Mouse (Mus musculus) testis, postnatal 10 days (tissue): ENCODE results near the gene Vmn2r57.
"Not testable (repeated sequence)": the region's sequence is repeated elsewhere in the genome, so short reads cannot be mapped to it uniquely, and the experiment has no call there.

Experiments
- DNase-seq: peaks from one replicate; pipeline ENCODE4 v3.0.0; 2021; ENCODE audit warnings: low spot score

Gene Vmn2r57

GRCm38 (mm10) chr7:41448596-41448995 is at the start of gene Vmn2r57:
Gene Vmn2r57 (minus strand): TSS chr7:41448696.
- not testable (repeated sequence) for DNase-seq

- DNase-seq, result peak; percentile 55
Observed at GRCm38 (mm10) chr7:41497871-41498270, 49.4 kb upstream of the Vmn2r57 start.

GRCm38 (mm10) chr7:41451864-41452263 is 3.4 kb upstream of the Vmn2r57 start:
- no peak for DNase-seq

- DNase-seq, result no peak
Observed at GRCm38 (mm10) chr7:41394130-41394529, 54.4 kb downstream of the Vmn2r57 start.

- DNase-seq, result peak; percentile 82
Observed at GRCm38 (mm10) chr7:41393048-41393971, 55.2 kb downstream of the Vmn2r57 start, which contains the start of gene AI987944. Gene AI987944 (minus strand): TSS chr7:41393379.
